Mouse (Mus musculus) c-Kit-positive CD71-positive TER-119-positive erythroid progenitor cells, embryonic 14.5 days (primary cell): Measurements from ENCODE around the gene Gse1.

Source experiments
- DNase-seq: peaks from one replicate; pipeline ENCODE4 v3.0.0-alpha.2; 2013; ENCODE audit warnings: low spot score

The Gse1 gene

DNA sequence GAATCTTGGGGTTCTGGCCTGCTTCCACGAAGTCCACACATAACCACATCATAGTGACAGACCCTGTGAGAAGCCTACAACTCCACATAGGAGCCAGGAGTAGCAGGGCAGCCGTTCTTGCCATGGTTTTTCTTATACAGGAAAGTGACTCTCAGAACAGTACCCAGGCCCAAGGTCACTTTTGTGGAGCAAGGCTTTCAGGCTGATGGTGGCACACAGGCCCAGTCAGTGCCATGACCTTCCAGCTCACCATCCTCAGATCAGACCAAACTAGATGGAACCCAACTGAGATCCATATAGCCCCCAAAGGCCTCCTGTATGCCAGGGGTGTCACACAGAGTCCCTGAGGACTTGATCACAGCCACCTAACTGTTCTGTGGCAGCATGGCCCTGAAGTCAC lies 223.9 kb downstream of the Gse1 start:
- DNase-seq = no peak

DNA sequence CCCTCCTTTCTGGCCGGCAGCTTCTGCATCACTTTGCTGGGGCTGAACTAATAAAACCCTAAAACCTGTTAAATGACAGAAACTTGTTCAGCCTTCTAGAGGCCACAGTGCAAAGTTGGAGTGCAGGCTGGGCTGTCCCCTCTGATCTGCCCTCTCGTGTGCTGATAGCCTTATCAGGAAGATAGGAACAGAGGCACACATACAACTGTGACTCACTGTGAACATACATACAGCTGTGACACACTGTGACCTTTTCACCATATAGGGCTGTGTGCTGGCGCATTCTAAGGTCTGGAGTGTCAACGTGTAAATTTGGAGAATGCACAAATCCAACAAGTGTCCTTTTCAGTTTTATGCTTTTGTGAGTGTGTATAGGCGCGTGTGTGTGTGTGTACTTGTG lies 226.1 kb downstream of the Gse1 start:
- no peak for DNase-seq

DNA sequence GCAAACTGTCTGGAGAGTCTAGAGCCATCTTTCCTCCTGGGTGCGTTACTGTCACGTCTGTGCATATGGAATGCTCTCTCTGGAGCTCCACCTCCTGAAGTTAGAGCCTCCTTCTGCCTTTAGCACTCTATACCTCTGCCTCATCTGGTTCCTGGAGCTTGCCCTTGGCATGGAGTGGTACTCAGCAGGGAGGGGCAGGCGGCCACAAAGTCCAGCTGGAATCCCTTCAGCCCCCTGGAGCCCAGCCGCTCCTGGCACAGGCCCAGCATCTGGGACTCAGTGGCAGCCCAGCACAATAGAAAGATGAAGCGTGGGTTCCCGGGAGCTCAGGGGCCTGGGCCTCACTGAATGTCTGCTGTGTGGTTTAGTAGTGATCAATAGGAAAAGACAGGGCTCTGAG lies 232.1 kb downstream of the Gse1 start:
- no peak for DNase-seq

DNA sequence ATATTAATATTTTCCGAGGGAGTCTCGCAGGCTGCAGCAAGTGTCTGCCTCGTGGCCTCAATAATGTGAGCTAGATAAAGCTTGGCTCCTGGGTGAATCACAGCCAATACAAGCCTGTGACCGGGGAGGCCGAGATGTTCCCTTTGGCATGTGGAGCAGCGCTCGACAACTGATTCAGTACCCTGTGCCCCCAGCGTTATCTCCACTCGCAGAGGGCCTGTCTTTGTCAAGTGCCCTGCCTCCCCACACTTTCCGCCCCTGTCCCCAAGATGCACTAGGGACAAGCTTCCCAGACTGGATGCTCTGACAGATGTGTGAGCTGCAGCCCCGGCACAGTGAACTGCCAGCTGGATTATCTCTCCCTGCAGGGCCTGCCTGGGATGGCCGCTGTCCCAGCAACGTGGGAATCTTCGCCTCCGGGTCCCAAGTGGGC lies 233.9 kb downstream of the Gse1 start:
- no peak for DNase-seq

DNA sequence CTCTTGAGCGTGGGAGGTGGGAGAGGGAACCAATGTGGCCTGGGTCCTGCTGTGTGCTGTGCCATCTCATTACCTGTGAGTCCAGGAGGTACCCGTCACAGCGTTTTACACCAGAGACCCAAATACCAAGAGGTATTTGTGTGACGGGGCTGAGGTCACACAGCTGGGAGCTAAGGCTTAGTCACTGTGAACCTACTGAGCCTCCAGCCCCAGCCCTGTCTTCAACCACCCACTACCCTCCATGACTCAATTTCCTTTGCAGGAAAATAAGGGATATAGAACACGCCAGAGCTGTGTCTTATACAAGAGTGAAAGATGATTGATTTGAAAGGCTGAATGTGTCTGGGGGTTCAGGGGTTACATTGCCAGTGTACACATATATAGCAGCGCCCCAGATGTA lies 234.4 kb downstream of the Gse1 start:
- DNase-seq = no peak

DNA sequence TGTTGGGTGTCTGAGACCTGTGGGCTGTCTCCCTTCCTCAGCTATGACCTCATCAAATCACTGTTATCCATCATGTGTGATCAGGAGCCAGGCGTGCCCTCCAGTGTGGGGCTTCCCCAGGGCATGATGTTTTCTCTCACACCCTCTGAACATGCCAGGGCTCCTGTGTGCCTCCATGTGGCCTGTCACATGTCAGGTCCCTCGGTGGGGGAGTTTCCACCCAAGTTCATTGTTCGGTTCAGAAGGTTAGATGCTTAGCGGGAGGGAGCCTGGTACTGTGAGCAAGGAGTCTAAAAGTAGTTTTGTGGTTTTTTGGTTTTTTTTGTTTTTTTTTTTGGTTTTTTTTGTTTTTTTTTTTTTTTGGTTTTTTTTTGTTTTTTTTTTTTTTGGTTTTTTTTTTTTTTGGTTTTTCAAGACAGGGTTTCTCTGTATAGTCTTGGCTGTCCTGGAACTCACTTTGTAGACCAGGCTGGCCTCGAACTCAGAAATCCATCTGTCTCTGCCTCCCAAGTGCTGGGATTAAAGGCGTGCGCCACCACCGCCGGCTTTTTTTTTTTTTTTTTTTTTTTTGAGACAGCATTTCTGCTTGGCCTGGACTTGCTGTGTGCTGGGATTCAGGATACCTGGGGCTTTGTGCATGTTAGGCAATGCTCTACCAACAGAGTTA lies 235.8 kb downstream of the Gse1 start:
- no peak for DNase-seq

DNA sequence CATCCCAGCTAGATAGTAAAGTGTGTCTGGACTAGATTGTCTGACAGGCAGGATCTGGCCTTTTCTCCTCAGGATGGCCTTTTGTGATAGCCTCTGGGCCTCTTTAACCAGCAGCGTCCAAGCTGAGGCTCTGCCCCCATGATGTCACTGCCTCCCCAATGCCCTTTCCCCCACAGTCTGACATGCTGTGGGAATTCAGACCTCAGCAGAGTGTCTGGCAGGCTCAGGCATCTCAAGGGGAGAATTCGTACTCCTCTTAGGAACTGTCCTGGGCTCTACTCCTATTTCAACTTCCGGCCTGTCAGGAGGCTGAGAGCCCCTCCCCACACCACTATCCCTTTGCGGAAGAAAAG lies 236.3 kb downstream of the Gse1 start:
- DNase-seq = no peak

DNA sequence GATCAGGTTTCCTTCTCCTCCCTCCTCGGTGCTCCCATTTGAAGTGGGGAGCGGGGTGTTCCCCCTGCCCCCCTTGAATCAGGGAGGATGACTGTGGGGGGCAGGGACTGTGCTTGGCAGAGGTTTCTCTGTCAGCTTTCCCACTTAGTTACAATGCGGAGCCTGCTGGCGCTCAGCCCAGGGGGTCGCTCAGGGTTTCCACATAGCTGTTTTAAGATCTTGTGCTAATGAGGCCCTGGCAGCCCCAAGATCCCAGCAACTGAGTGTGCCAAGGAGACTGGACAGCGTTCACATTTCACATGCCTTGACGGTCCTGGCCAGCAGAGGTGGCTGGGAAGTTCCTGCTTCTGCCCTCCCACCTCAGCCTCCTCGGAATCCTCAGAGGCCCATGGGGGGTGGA lies 237.5 kb downstream of the Gse1 start:
- no peak for DNase-seq

DNA sequence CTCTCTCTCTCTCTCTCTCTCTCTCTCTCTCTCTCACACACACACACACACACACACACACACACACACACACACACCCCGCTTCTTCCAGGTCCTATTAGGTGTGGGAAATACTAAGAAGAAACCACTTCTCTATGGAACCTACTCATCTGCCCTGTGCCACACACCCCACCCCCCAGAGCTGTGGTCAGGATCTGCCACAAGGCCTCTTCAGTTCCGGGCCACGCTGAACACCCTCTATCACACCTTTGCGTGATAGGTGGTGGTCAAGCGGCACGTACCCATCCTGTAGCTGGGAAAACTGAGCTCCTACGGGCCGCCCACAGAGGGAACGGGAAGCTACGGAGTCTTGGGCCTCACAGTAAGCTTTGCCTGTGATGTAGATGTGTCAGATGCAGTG lies 238.0 kb downstream of the Gse1 start:
- DNase-seq = no peak

DNA sequence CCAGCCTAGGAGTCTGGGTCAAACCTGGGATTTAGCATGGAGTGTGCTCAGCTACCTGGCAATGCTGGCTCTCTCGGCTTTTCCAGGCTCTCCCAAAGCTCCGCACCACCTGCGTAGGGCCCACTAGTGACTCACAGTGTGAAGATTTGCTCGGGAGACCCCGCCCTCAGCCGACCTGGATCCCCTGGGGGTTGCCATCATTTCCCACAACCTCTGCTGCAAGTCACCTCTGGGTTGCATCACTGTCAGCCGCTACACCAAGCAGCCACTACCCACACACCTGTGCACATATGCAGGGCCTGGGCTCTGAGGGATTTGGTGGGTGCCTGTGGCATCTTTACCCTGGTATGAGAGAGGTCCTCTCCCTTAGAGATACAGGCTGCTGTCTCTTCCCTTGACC lies 239.3 kb downstream of the Gse1 start:
- DNase-seq = no peak

DNA sequence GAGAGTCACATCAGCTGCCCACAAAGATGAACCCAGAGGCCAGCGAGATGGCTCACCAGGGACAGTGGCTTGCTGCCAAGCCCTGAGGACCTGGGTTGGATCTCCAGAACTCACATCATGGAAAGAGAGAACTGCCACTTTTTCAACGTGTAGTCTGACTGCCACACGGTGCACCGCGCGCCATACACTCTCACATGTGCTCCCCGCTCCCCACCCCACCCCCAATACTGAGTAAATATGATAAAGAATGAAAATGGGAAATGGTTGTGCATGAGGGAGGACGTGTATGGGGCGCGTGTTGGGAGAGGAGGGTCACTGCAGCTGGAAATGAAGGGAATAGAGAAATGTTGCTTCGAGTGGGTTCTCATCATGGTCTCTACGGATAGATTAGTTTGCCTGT lies 241.9 kb downstream of the Gse1 start:
- no peak for DNase-seq

DNA sequence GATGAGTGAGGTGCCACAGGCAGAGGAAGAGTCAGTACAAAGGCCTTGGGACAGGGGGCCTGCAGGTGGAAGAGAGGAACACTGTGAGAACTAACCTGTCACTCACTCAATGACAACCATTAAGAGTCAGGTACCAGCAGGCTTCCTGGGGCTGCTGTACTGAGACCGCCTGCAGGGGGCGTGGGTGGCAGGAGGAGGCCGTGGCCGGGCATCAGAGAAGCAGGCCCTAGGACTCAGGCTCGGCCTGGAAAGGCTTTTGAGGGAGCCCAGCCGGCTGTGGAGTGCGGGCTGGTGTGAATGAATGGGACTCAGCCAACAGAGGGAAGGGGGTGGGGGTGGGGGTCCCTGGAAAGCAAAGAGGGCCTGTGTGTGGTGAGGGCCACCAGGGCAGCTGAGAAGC lies 242.9 kb downstream of the Gse1 start:
- DNase-seq = peak; percentile 61

DNA sequence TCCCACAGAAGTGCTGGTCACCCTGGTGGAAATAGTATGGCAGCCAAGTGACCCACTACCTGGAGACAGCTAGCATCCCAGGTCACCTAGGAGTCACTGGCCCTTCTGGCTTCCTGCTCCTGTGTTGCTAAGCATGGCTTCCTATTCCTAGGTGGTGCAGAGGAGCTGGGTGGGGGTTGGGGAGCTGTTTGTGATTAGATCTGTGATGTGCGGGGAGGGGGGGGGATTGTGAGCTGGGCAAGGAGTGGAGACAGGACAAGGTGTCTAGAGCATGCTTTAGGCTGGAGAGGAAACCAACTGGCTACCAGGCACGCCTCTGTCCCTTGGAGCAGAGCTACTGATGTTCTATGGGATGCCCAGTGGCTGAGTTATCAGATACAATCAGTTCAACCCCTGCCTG lies 243.5 kb downstream of the Gse1 start:
- DNase-seq = no peak

DNA sequence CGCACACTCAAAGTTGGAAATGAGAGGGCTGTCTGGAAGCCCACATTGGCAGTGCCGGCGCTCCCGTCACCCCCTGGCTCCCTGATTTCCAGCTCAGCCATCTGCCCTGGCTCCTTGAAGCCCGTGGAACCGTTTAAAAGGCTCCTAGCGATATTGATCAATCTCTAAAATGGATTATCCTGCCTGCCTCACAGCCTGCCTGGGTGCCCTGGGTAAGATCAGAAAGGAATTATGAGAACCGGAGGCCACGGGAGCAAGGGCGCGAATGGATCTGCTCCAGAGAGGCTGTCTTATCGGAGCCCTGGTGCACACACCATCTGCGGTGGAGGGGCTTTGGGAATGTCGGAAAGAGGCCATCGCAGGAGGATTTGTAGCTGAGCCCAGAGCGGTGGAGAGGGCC lies 244.0 kb downstream of the Gse1 start:
- no peak for DNase-seq

DNA sequence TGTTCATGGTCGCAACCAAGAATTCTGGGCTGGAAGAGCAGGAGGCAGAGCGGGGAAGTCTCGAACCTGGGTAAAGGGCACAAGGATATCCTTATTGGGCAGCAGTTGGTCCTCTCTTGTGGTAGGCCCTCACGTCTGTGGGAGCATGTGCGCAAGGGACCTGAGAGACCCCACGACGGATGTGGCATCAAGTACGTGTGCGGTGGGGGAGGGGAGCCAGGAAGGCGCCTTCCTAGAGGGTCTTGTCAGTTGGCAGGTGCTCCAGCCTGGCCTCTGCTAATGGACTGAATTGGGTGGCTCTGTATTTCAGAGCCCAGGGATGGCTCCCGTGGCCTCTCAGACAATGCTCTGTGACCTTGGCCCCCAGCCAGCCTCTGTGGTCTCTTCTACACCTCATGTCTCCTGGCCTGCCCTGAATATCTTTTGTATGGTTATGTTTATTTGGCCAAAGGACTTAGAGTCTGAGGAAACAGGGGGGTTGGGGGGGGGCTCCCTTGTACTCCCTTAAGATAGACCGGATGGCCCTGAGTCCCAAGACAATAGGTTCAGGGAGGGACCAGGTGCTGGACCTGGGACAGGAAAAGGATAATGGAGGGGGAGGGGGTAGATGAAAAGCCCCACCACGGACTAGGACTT lies 245.6 kb downstream of the Gse1 start:
- no peak for DNase-seq

DNA sequence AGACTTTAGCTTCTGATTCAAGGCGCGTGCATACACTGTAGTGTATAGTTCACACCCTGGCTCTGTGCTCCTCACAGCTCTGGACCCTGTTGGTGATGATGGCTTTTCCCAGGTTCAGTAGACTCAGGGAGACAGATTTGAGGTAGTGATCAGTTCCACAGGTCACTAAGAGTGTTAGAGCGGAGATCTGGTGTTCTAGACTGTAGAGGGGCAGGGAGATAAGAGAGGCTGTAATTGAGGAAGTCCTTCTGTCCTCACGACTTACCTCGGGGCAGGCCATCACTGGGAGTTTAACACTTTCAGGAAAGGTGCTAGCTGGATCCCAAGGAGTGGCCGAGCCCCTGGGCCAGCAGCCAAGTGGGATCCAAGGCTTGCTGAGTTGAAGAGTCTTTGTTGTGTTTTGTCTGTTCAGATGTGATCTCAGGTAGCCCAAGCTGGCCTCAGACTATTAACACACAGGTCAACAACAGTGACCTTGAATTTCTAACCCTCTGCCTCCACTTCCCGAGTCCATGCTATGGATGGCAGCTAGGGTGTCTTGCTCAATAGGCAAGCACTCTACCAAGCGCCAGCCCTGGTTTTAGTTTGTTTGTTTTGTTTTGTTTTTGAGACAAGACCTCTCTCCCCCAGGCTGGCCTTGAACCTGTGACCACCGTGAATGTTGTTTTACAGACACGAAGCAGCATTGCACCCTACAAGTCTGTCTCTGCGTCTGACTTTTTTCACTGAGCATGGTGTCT lies 246.4 kb downstream of the Gse1 start:
- no peak for DNase-seq

DNA sequence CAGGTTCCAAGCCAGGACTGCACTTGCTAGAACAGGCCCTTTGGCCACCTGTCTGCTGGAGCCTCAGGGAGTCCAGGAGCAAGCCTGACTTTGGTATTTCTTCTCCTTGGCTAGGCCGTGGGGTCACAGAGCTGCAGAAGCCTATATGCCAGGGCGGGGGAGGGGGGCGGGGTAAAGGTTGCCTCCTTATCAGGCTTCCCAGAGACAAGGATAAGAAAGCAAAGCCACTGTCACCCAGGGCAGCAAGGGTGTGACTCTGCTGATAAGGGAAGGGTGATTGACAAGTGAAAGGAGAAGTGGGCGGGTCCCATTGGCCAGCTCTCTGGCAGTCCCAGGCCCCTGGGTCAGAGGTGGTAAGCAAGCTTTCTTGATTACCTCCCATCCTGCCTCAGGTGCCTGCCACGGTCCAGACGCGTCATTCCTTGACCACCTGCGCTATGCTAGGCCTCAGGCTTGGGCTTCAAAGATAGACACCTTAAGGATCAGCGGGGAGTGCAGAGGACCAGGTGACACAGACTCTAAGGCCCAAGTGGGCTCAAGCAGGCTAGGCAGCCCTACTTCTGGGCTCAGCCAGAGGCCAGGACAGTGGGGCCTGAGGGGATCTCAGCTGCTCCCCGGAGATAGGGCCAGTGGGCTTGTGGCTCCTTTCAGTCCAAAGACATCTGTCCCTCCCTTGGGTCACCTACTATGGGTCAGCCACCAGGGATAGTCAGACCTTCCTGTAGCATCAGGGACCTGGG lies 247.4 kb downstream of the Gse1 start:
- DNase-seq = peak; percentile 95

DNA sequence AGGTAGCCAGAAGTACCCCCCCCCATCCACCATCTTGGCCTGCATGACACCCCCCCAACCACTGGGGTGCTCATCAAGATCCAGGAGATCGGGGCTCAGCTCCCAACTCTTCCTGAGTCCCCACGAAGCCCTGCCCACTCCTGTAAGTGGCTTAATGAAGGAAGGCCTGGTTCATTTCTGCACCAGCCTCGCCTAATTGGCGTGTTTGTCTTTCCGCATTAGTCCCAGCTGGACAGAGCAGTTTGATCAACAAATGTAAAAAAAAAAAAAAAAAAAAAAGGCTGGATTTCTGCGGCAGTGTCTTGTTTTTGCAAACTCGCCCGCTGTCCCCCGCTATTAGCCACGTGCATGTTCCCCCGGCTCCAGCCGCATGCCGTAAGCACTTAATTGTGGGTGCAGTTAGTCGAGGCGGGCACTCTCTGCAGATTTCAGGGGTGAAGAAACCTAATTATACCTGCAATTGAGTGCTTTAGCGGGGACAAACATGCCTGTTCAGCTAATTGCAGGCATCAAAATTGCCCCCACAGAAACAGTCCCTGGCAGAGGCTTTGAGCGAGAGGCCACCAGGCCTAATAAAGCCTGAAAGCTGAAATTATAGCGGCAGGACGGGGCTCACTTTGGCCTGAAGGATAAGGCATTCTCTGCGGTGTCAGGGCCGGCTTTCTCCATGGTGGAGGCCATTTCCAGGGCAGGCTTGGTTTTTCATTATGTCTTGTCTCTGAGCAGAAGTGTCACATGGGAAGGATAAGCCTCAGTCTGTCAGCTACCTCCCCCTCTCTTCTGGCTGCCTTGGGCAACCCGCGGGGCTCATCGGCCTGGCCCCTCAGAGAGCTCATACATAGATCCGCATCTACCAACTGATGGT lies 248.7 kb downstream of the Gse1 start:
- no peak for DNase-seq

DNA sequence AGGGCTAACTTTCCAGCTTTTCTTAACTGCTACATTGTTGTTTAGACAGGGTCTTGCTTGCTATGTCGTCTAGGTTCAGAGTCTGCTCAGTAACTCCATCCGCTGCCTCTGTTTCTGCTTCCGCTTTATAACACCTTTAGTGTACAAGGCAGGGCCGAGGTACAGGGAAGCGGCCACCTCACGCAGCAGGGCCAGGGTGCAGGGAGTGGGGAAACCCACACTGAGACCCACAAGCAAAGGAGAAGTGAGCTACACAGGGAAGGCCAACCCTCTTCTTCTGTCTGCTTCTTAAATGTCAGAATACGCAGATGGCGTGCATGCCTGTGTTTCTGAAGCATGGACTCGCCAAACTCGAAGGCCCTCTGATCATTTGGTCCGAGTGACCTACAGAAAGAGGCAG lies 250.5 kb downstream of the Gse1 start:
- DNase-seq = no peak

DNA sequence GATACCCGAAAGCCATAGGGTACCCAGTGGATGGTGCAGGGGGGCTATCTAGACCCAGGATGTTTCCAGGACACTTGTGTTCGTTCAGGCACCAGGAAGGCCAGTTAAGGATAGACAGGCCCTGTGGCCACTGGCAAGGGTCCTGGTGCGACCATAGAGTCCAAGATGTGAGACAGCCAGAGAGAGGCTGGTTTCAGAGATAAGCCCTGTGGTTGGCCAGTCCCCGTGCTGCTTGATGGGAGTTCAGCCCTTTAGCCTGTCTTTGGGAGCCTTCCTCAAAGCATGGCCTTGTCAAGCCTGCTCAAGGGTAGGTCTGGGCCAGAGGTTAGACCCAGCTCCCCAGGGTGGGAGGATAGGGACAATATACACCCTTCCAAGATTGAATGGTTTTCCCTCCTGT lies 251.4 kb downstream of the Gse1 start:
- no peak for DNase-seq

DNA sequence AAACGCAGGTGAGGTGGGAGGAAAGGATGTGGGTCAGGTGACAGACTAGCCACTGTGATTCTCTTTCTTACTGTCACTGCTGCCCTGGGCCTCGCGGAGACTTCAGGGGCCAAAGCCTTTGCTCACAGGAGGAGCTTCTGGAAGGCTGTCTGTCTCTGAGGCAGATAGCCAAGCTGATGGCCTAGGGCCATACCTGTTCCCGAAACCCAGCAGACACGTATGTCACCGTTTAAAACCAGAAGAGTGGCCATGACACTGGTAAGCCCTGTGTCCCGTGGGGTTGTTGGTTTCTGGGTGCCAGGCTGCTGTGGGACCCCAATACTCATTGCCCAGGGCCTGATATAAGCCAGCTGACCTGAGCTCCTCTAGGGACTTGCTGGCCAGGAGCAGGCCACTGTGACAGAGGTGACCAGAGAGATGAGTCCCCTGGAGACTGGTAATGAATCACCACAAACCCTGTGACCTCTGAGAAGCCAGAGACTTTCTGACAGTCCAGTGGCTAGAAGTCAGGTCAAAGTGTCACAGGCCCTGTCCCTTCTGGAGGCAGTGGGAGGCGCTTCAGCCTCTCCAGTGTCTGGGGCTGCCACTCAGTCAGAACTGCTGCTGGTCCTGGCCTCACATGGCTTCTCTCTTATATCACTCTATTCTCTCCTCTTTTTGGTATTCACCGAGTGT lies 253.9 kb downstream of the Gse1 start:
- no peak for DNase-seq
